Mouse (Mus musculus): ENCODE measurements at regions not wholly inside any gene's neighbourhood (a gene's known extent, or its start where the extent isn't known, plus 50 kb on each side); places are given as distances from the start of the nearest gene placed in this dataset.

DNA sequence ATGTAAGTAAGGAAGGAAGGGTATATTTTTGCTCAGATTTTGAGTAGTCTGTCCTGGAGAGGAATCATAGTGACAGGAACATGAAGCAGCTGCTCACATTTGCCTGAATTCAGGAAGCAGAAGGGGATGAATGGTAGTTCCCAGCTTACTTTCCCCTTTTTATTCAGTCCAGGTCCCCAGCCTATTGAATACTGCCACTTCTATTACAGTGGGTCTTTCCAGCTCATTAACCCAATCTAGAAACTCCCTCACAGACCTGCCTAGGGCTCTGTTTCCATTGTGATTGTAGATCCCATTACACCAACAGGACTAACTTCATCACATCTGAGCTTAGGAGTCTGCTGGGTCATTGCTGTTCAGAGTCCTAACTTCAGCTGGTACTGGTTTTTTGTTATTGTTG is 872.3 kb downstream of the Cntnap5b start:
- DNase-seq (ENCODE audit: low read depth, low spot score), result peak; percentile 2

DNA sequence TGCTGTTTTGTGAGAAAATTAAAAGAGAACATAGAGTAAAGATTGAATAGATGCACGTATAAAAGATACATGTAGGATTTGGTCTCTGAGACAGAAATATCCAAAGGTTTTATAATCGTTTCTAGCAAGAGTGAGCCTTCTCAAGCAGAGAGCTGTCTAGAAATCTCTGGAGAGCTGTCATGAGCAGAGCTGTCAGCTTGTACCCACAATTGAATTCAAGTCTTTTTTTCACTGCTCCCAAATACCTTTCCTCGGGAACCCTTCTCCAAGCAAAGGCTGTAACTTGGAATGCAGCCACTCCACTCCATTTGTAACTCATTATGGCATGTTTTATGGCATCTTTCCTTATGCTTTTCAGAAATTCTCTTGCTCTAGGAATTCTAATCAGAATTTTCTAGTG is 888.3 kb downstream of the Cntnap5b start:
- no peak for DNase-seq (ENCODE audit: low read depth, low spot score)

DNA sequence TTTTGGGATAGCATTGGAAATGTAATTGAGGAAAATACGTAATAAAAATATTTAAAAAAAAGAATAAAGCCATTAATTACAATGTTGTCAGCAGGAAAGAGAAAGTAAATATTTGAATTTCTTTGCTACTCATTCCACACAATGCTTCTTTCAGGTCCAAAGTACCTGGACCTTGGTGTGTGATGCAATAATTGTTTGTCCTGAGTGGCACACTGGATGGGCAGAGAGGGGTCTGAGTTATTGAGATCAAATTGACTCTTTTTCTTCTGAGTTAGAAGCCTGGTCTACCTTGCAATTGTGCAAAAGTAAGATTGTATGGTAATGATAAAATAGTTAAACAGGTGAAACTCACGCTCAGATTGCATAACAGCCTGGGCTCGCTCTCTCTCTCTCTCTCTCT is 934.3 kb downstream of the Cntnap5b start:
- DNase-seq (ENCODE audit: low read depth, low spot score), result no peak

All from mesoderm, embryonic 11.5 days (tissue).